Mouse (Mus musculus): ENCODE measurements around the gene Gata1. TPM values are rescaled to one million over a fixed set of nuclear protein-coding genes. Genes with fewer than 3 reads are reported as not detected.

Gata1 gene
- not detected for polyA plus RNA-seq (2017; shearing (Covaris generic))

GRCm38 (mm10) chrX:7977892-7978291 lies at the start of gene Gata1:
Gene Gata1 (minus strand): TSS chrX:7978071.

GRCm38 (mm10) chrX:8018286-8018685 lies 40.4 kb upstream of the Gata1 start, which contains the start of gene Glod5:
Gene Glod5 (minus strand): TSS chrX:8018492.

GRCm38 (mm10) chrX:7947108-7947899 lies 30.6 kb downstream of the Gata1 start, which contains the start of gene Hdac6:
Gene Hdac6 (minus strand): TSS chrX:7947889.

GRCm38 (mm10) chrX:7928270-7928790 lies 49.5 kb downstream of the Gata1 start, which contains the start of gene Eras:
Gene Eras (minus strand): TSS chrX:7928607.

GRCm38 (mm10) chrX:7919601-7920383 lies 58.1 kb downstream of the Gata1 start, which contains the start of gene Pcsk1n:
Gene Pcsk1n (plus strand): TSS chrX:7919822.

Other genes starting within 250 kb of the Gata1 start
- 31.4 TPM for gene Praf2, start 249.6 kb downstream of the Gata1 start, polyA plus RNA-seq (2017; shearing (Covaris generic))
- not detected for gene Ccdc120, start 227.2 kb downstream of the Gata1 start, polyA plus RNA-seq (2017; shearing (Covaris generic))
- gene Tfe3, start 215.5 kb downstream of the Gata1 start, polyA plus RNA-seq (2017; shearing (Covaris generic)): 85.1 TPM
- gene Gripap1, start 188.3 kb downstream of the Gata1 start, polyA plus RNA-seq (2017; shearing (Covaris generic)): 124 TPM
- not detected for gene Kcnd1, start 155.8 kb downstream of the Gata1 start, polyA plus RNA-seq (2017; shearing (Covaris generic))
- 202 TPM for gene Otud5, start 136.7 kb downstream of the Gata1 start, polyA plus RNA-seq (2017; shearing (Covaris generic))
- 320 TPM for gene Pim2, start 99.8 kb downstream of the Gata1 start, polyA plus RNA-seq (2017; shearing (Covaris generic))
- 52.3 TPM for gene Slc35a2, start 94.0 kb downstream of the Gata1 start, polyA plus RNA-seq (2017; shearing (Covaris generic))
- 158 TPM for gene Pqbp1, start 78.8 kb downstream of the Gata1 start, polyA plus RNA-seq (2017; shearing (Covaris generic))
- gene Timm17b, start 78.7 kb downstream of the Gata1 start, polyA plus RNA-seq (2017; shearing (Covaris generic)): 93.8 TPM
- gene Gm10491, start 70.2 kb downstream of the Gata1 start, polyA plus RNA-seq (2017; shearing (Covaris generic)): not detected
- not detected for gene Gm10490, start 68.5 kb downstream of the Gata1 start, polyA plus RNA-seq (2017; shearing (Covaris generic))
- gene Pcsk1n, start 58.2 kb downstream of the Gata1 start, polyA plus RNA-seq (2017; shearing (Covaris generic)): not detected
- gene Eras, start 49.5 kb downstream of the Gata1 start, polyA plus RNA-seq (2017; shearing (Covaris generic)): not detected
- 15.1 TPM for gene Hdac6, start 30.2 kb downstream of the Gata1 start, polyA plus RNA-seq (2017; shearing (Covaris generic))
- gene Glod5, start 40.4 kb upstream of the Gata1 start, polyA plus RNA-seq (2017; shearing (Covaris generic)): not detected
- gene Suv39h1, start 96.7 kb upstream of the Gata1 start, polyA plus RNA-seq (2017; shearing (Covaris generic)): 28.2 TPM
- gene Was, start 112.4 kb upstream of the Gata1 start, polyA plus RNA-seq (2017; shearing (Covaris generic)): 33.1 TPM
- gene Wdr13, start 154.8 kb upstream of the Gata1 start, polyA plus RNA-seq (2017; shearing (Covaris generic)): 23.0 TPM
- 857 TPM for gene Rbm3, start 167.8 kb upstream of the Gata1 start, polyA plus RNA-seq (2017; shearing (Covaris generic))
- gene Tbc1d25, start 198.1 kb upstream of the Gata1 start, polyA plus RNA-seq (2017; shearing (Covaris generic)): 30.2 TPM
- gene Ebp, start 215.4 kb upstream of the Gata1 start, polyA plus RNA-seq (2017; shearing (Covaris generic)): 58.8 TPM
- not detected for gene Porcn, start 228.5 kb upstream of the Gata1 start, polyA plus RNA-seq (2017; shearing (Covaris generic))

All from effector memory CD4-positive, alpha-beta T cell, adult 7 months (primary cell).